Mouse (Mus musculus): ENCODE measurements around the gene Gid8.

DNA sequence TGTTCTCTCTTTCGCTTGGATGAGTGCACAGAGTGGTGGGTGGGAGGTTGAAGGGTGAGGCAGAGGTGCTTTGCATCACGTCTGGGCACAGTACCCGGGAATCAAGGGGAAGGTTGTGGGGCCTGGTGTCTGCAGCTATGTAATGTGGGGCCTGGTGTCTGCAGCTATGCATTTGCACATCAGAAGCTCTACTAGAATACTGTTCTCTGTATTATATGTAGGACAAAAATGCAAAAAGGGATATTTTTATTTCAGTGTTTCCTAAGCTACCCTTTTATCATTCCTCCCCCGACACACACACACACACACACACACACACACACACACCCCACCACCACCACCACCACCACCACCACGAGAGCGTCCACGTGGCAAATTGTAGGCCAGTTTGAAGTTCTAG lies 25.3 kb downstream of the Gid8 start:
- no peak for TF ChIP-seq MAFK (IDR thresholded peaks at IDR 0.05; ENCODE audit: borderline replicate concordance, low read depth, low read length)
- TF ChIP-seq CTCF (IDR thresholded peaks at IDR 0.05 in 2 of 3, conservative IDR thresholded peaks at IDR 0.05 in 1 of 3; ENCODE audit: control insufficient read depth in 1 of 3, insufficient read depth in 1 of 3, low read depth in 2 of 3, low read length in 3 of 3, poor library complexity in 1 of 3, severe bottlenecking in 1 of 3), result no peak
- no peak for TF ChIP-seq POLR2A (IDR thresholded peaks at IDR 0.05; ENCODE audit: control insufficient read depth in 1 of 2, insufficient read depth in 1 of 2, low read depth in 1 of 2, low read length in 2 of 2, poor library complexity in 1 of 2)

Data from MEL (cell line).